Mouse (Mus musculus): ENCODE data around the gene Nkx2-4. TPM values are rescaled to one million over a fixed set of nuclear protein-coding genes. Genes with fewer than 3 reads are reported as not detected.

The Nkx2-4 gene
- total RNA-seq (2021), result not detected
- long read RNA-seq, experiment 1, result 0 reads
- long read RNA-seq, experiment 2, result 0 reads

GRCm38 (mm10) chr2:147085072-147085870, at the start of gene Nkx2-4:
Nkx2-4 (minus strand) TSS chr2:147085445.
- TF ChIP-seq CTCF (IDR thresholded peaks at IDR 0.05), result no peak
- Histone ChIP-seq H3K4me3 (no peak within 1 kb of the TSS), H3K27ac (no peak within 1 kb of the TSS)
- DNase-seq (ENCODE audit: extremely low spot score in 1 of 2, low spot score in 2 of 2), result no peak
- intact Hi-C loops (cut with DNase I), result loop anchor here (5.0 to 10.0 kb wide), 4 partner anchors 107 to 952 kb away; partner anchors contain the start of gene Nkx2-2

GRCm38 (mm10) chr2:147127366-147127765, 42.1 kb upstream of the Nkx2-4 start:
- H3K27ac ChIP-seq, result no peak overlapping the region
- H3K4me3 ChIP-seq, result no peak overlapping the region
- TF ChIP-seq CTCF (IDR thresholded peaks at IDR 0.05), result no peak

GRCm38 (mm10) chr2:147119736-147120135, 34.5 kb upstream of the Nkx2-4 start:
- no peak for DNase-seq (ENCODE audit: extremely low spot score in 1 of 2, low spot score in 2 of 2)
- intact Hi-C loops (cut with DNase I), result no loop called here
- no peak for TF ChIP-seq CTCF (IDR thresholded peaks at IDR 0.05)
- Histone ChIP-seq H3K27ac (no peak overlapping the region), H3K4me3 (no peak overlapping the region)

More at GRCm38 (mm10) chr2:147127366-147127765, 42.1 kb upstream of the Nkx2-4 start:
- intact Hi-C loops (cut with DNase I), result no loop called here
- DNase-seq (ENCODE audit: extremely low spot score in 1 of 2, low spot score in 2 of 2), result no peak

GRCm38 (mm10) chr2:147086441-147086840, 1.2 kb upstream of the Nkx2-4 start:
- intact Hi-C loops (cut with DNase I), result loop anchor here (5.0 to 10.0 kb wide), 4 partner anchors 106 to 951 kb away; partner anchors contain the start of gene Nkx2-2
- no peak overlapping the region for H3K4me3 ChIP-seq
- no peak for TF ChIP-seq CTCF (IDR thresholded peaks at IDR 0.05)

GRCm38 (mm10) chr2:147085937-147086336, 692 bp upstream of the Nkx2-4 start:
- intact Hi-C loops (cut with DNase I), result loop anchor here (5.0 to 10.0 kb wide), 4 partner anchors 106 to 951 kb away; partner anchors contain the start of gene Nkx2-2
- DNase-seq (ENCODE audit: extremely low spot score in 1 of 2, low spot score in 2 of 2), result no peak
- TF ChIP-seq CTCF (IDR thresholded peaks at IDR 0.05), result no peak
- no peak overlapping the region for H3K27ac ChIP-seq
- H3K4me3 ChIP-seq, result no peak overlapping the region

More at GRCm38 (mm10) chr2:147086441-147086840, 1.2 kb upstream of the Nkx2-4 start:
- DNase-seq (ENCODE audit: extremely low spot score in 1 of 2, low spot score in 2 of 2), result no peak
- H3K27ac ChIP-seq, result no peak overlapping the region

GRCm38 (mm10) chr2:147084366-147085071, 726 bp downstream of the Nkx2-4 start:
- no peak overlapping the region for H3K4me3 ChIP-seq
- intact Hi-C loops (cut with DNase I), result loop anchor here (5.0 to 10.0 kb wide), 4 partner anchors 108 to 953 kb away; partner anchors contain the start of gene Nkx2-2
- TF ChIP-seq CTCF (IDR thresholded peaks at IDR 0.05), result no peak
- DNase-seq (ENCODE audit: extremely low spot score in 1 of 2, low spot score in 2 of 2), result no peak
- no peak overlapping the region for H3K27ac ChIP-seq

- peak in 1 of 2 experiments; percentile 18 for DNase-seq (ENCODE audit: extremely low spot score in 1 of 2, low spot score in 2 of 2)
- no peak overlapping the region for H3K4me3 ChIP-seq
- intact Hi-C loops (cut with DNase I), result loop anchor here (10.0 kb wide), 1 partner anchor 339 kb away; no protein-coding TSS in a partner anchor
- no peak for TF ChIP-seq CTCF (IDR thresholded peaks at IDR 0.05)
- H3K27ac ChIP-seq, result no peak overlapping the region
Measured at GRCm38 (mm10) chr2:147083471-147084365, 1.5 kb downstream of the Nkx2-4 start.

GRCm38 (mm10) chr2:147082391-147082790, 2.9 kb downstream of the Nkx2-4 start:
- intact Hi-C loops (cut with DNase I), result loop anchor here (10.0 kb wide), 1 partner anchor 338 kb away; no protein-coding TSS in a partner anchor
- no peak for DNase-seq (ENCODE audit: extremely low spot score in 1 of 2, low spot score in 2 of 2)
- H3K27ac ChIP-seq, result no peak overlapping the region
- no peak overlapping the region for H3K4me3 ChIP-seq
- TF ChIP-seq CTCF (IDR thresholded peaks at IDR 0.05), result no peak

- Histone ChIP-seq H3K4me3 (no peak overlapping the region), H3K27ac (no peak overlapping the region)
- DNase-seq (ENCODE audit: extremely low spot score in 1 of 2, low spot score in 2 of 2), result no peak
- no peak for TF ChIP-seq CTCF (IDR thresholded peaks at IDR 0.05)
- intact Hi-C loops (cut with DNase I), result no loop called here
Measured at GRCm38 (mm10) chr2:147074399-147074798, 10.8 kb downstream of the Nkx2-4 start.

- intact Hi-C loops (cut with DNase I), result no loop called here
- DNase-seq (ENCODE audit: extremely low spot score in 1 of 2, low spot score in 2 of 2), result no peak
- H3K4me3 ChIP-seq, result no peak overlapping the region
- TF ChIP-seq CTCF (IDR thresholded peaks at IDR 0.05), result no peak
- no peak overlapping the region for H3K27ac ChIP-seq
Measured at GRCm38 (mm10) chr2:147073962-147074361, 11.3 kb downstream of the Nkx2-4 start.

GRCm38 (mm10) chr2:147070305-147070704, 14.9 kb downstream of the Nkx2-4 start:
- Histone ChIP-seq H3K27ac (no peak overlapping the region), H3K4me3 (no peak overlapping the region)
- no peak for DNase-seq (ENCODE audit: extremely low spot score in 1 of 2, low spot score in 2 of 2)
- intact Hi-C loops (cut with DNase I), result no loop called here
- no peak for TF ChIP-seq CTCF (IDR thresholded peaks at IDR 0.05)

Measured in left cerebral cortex, adult 2 months (tissue).